Mouse (Mus musculus) c-Kit-positive CD71-positive TER-119-positive erythroid progenitor cells, embryonic 14.5 days (primary cell): ENCODE measurements around the gene Por.

Experiments used
- DNase-seq: peaks from one replicate; pipeline ENCODE4 v3.0.0-alpha.2; 2013; ENCODE audit warnings: low spot score

Por gene

DNA sequence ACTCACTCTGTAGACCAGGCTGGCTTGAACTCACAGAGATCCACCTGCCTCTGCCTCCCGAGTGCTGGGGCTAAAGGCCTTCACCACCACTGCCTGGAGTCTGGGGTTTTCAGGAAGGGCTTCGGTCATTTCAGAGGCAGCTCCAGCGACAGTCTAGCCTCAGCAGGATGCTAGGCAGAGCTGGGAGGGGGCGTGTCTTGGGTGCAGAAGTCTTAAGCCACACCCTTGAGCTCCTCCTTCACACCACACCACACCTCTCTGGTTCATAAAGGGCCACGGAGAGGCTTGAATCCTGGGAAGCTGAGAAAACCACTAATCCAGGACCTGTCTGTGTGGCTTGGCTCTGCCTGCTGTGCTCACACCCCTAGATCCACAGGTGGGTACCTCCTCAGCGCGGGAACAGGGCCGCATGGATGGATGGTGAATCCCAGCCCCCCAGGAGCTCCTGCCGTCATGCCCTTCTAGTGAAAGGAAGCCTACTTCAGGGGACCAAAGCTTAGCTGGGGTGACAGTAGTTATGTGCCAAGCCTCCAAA is at the start of gene Por:
Gene Por, plus strand, starts transcription at position 293 of the 535 bp plus-strand sequence.
- DNase-seq, result peak; percentile 35

DNA sequence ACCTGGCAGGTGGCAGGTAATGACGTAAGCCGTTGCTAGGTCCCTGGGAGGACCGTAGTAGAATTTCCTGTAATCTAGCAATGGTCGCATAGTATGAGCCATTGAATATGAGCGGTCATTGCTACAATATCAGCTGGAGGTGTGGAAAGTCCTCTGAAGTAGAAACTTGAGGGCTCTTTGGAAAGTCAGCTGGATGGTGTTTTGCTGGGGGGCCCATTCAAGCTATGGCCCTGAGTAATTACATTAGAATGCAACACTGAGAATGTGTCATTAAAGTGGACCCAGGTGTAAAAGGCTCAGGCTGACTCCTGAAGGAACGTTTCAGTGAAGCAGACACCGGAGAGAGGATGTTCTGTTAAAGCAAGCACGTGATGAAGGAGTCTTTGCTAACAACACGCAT is 49.3 kb upstream of the Por start:
- DNase-seq, result no peak

DNA sequence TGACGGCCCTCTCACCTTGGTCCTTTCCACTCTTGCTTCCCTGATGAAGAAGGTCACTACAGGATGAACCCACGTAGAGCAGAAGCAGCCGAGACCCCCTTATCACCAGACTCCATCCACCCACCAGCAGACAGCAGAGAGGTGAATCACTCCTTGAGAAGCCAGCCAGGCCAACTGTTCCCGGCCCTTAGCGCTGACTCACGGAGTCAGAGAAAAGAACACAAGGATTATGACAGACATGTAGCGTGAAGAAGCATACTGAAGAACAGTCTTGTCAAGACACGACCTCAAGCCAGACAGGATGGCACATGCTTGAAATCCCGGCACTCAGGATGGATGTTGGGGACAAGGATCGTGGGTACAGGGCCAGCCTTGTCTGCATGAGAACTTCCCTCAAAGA is 48.1 kb upstream of the Por start:
- no peak for DNase-seq

DNA sequence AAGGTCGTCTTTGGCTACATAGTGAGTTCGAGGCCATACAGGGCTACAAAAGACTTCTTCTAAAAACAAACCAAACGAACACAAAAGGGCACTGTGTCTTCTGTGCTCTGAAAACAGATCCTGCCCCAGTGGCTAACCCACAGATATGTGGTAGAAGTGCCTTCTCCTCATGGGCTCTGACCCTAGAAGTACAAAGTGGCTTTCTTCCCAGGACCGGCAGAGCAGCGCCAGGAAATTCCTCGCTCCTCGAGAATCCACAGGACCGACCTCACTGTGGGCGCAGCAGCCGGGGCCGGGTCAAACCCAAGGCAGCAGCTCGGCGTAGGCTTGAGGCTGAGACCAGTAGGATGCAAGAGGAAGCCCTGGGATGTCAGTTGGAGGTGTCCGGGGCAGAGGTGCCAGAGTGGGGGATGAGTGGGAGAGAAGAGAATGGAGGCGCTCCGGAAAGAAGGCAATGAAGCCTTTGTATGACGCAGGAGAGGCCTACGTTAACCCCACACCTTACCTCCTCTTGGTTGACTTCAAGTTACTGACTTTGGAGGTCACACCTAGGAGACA is 46.7 kb upstream of the Por start:
- DNase-seq, result no peak

DNA sequence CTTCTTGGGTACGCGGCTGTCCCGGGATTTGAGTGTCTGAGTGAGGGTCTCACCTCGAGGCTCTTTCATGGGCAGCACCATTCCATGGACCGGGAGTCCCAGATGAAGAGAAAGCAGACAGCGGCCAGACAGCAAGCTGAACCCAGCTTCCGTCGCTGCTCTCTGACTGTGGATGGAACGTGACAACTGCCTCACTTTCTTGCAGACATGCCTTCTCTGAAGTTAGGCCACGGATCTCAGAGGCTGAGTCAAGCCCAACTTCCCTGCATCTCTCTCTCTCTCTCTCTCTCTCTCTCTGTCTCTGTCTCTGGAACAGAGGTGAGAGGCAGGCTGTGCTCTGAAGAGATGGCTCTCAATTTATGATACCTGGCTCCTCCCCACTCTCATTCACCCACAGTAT is 40.9 kb upstream of the Por start:
- no peak for DNase-seq

DNA sequence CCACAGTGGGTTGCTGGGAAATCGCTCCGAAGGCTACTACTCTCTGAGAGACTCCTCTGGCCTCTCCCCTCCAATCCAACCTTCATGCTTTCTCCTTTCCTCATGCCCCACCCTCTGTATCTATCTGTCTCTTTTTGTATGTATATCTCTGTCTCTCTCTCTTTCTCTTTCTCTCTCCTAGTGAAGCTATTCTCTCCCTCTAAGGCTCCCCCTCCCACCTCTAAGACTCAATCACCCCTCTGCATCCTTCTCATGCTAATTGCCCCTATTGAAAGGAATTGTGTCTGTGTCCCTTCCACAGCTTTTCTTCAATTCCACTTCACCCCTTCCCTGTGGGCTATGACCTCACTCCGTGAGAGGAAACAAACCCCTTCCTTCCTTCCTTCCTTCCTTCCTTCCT is 40.4 kb upstream of the Por start:
- DNase-seq, result no peak

DNA sequence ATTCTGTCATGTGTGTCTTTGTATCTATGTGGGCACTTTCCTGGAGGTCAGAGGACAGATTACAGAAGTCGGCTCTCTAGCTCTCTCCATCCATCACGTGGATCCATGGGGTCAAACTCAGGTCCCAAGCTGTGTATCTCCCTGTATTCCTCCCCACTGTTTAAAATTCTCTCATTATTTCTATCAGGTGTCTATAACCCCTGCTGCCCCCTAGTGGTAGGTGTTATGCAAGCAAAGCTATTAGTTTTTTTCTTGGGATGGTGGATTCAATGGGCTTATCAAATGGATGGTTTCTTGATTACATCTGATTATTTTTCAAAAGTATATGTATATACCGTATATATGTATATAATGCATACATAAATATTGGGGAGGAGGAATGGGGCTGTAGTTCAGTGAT is 39.2 kb upstream of the Por start:
- peak; percentile 72 for DNase-seq

DNA sequence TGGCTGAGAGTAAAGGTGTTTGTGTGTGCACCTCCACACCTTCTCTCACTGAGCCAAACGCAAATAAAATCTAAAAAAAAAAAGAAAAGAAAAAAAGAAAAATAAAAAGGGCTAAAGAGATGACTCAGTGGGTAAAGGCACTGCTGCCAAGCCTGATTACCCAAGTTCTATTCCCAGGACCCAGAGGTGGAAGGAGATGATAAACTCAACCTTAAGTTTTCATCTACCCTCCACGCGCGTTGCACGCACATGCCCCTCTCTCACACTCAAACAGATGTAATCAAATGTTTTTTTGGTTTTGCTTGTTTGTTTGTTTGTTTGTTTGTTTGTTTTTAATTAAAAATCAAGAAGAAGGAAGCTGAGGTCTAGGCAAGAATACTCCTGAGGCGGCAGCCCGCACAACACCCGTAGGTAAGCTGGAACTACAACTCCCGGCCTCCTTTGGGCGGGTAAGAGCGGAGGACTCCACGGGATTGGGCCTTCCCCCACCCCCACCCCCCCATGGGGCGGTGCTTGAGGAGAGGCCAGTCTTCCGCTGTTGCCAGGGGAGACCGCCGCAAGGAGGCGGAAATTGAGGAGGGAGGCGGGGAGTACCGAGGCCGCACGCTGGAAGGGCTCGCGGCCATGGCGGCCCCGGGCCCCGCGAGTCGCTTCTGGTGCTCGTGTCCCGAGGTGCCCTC is 37.6 kb upstream of the Por start, which contains the start of gene Rhbdd2:
Gene Rhbdd2, plus strand, starts transcription at position 502 of the 680 bp plus-strand sequence.
- DNase-seq, result peak; percentile 96

DNA sequence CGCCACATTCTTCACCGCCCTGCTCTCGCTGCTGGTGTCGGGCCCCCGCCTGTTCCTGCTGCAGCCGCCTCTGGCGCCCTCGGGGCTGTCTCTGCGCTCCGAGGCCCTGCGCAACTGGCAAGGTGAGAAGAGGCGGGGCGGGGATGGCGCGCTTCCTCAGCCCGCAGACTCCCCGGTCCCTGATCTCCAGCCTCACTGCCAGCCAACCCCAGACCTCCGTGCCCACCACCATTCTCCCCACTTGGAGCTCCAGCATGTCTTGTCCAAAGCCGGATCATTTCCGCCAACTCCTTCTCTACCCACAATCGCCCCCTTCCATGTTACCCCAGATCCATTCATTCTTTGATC is 37.1 kb upstream of the Por start:
- no peak for DNase-seq

DNA sequence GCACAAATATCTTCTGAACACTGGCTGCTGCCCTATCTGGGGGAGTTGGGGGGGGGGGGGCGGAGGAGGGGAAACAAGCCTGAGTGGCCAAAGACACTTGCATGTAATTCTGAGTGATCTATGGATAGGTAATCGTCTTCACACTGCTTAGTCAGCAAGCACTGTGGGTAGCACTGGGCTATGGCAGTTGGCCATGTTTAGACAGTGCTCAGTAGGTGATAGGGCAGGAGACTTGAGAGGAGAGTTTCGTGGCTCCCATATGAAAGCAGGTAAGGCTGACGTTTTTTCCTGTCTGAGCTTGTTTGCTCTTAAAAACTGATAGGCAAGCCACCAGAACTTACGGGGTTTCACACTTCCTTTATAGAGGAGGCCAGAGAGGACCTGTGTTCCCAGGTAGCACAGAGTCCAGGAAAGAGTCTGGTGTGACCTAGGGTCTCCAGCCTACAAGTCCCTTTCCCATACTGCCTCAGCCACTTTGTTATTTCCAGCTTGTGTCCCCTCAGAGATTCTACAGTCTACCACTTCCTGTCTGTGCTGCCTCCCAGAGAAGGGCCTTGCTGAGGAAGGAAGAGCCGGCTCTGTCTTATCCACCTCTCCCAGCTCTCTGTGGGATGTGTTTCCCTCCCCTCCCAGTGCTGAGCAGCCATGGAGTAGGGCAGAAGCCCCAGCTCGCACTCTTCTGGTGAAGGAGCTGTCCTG is 29.9 kb upstream of the Por start:
- DNase-seq, result no peak

DNA sequence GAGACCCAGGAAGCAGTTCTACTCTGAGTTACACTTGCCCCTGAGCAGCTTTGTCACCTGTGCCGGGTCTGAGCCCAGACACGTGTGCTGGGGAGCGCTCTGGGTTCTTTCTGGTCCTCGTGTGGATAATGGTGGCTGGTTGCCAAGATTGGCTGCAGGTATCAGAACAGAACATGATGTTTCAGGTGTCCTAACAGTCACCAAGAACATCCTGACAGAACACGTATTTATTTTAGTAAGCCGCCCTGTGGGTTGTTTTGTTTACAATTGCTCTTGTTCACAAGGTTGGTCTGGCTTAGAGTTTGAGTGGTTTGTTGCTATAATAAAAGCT is 29.4 kb upstream of the Por start:
- DNase-seq, result no peak

DNA sequence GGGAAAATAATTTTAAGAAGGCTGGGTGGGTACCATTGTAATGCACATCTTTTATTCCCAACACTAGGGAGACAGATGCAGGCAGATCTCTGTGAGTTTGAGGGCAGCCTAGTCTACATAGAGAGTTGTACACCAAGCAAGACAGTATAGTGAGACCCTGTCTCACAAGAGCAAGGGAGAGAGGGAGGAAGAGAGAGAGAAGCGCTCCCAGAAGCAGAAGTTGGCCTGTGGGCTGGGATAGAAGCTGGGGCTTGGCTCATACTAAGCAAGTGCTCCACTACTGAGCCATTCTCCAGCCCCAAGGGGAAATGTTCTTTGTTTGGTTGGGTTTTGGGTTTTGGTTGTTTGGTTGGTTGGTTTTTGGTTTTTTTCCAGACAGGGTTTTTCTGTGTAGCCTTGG is 28.8 kb upstream of the Por start:
- DNase-seq, result no peak

DNA sequence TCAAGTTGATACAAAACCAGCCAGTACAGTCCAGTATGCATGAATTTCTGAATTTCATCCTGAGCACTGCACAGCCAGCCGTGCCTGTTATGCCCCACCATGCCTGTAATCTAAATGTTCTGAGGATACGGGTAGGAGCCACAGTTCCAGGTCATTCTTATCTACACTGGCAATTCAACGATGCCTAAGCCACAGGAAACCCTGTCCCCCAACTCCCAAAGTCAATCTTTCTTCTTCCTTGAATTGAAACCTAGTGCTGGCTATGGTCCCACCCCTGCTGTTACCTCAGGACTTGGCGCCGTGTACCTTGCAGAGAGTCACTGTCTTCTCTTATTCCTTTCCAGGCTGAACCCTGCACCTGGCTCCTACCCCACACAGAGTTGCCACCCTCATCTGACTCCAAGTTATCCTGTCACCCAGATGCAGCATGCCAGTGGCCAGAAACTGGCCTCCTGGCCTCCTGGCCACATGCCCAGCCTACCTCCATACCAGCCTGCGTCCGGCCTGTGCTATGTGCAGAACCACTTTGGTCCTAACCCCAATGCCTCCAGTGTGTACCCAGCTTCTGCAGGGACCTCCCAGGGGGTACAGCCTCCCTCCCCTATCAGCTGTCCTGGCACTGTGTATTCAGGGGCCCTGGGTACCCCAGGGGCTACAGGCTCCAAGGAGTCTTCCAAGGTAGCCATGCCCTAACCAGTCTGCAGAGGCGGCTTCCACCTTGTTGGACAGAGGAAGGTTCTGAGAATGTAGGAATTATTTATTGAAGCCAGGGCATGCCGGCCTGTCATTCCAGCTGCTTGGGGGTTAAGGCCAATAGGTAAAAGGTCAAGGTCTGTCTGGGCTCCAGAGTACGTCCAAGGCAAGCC is 26.9 kb upstream of the Por start:
- no peak for DNase-seq

DNA sequence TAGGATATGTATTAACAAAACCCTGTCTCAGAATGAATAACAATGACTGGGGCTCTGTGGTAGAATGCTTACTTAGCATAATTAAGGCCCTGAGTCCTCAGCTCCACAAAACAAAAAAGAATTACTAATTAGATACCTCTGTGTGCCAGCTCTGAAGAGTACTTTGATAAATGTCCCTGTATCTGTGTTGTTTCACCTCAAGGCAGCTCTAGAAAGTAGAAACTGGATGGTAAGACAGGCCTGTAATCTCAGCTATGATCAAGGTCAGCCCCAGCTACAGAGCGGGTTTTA is 26.3 kb upstream of the Por start:
- no peak for DNase-seq

DNA sequence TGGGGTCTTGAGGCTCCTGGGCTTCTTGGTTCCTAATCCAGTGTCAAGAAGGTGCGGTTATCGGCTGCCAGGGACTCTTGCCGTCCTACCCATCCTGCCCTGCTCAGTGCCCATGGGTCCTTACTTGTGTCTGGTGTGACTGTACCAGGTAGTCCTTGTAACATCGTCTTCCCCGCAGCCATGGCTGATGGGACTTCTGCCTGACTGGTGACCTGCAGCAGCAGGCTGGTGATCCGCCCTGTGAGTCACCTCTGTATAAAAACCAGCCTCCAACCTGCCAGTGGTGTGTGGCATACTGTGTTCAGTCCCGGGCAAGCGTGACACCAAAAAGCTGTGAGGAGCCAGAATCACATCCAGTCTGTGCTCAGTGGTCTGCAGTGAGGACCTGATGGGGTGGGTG is 26.0 kb upstream of the Por start:
- DNase-seq, result no peak

DNA sequence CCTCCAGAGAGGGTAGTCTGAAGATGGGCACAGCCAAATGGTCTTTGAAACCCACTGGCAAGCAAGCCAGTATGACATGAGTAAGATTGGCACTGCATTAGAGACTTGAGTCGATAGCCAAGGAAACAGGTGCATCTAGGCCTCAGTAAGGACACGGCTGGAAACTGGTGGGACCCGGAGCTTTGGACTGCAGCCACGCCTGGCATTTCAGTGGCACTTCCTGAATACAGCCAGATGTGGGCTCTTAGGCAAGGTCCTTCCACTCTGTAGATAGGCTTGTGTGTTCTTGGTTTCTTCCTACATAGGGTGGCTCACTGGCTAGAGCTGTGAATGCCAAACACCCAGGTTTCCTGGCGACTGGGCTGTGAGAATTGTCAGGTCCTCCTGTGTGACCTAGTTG is 24.5 kb upstream of the Por start:
- DNase-seq, result no peak

DNA sequence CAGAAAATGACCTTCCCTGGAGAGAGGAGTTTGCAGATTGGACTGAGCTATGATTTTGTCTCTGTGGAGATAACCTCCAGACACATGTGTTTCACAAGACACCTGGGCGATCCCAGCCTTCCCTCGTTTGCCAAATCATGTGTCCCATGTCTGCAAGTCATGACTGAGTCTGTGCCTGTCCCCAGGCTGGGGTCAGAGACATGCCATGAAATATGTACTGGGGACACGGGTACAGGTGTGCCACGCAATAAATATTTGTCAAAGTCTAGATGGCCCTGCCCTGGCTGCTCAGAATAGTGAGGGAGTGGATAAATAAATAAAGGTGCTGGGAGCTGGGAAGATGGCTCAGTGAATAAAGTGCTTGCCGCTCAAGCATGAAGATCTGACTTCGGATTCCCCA is 23.8 kb upstream of the Por start:
- no peak for DNase-seq

DNA sequence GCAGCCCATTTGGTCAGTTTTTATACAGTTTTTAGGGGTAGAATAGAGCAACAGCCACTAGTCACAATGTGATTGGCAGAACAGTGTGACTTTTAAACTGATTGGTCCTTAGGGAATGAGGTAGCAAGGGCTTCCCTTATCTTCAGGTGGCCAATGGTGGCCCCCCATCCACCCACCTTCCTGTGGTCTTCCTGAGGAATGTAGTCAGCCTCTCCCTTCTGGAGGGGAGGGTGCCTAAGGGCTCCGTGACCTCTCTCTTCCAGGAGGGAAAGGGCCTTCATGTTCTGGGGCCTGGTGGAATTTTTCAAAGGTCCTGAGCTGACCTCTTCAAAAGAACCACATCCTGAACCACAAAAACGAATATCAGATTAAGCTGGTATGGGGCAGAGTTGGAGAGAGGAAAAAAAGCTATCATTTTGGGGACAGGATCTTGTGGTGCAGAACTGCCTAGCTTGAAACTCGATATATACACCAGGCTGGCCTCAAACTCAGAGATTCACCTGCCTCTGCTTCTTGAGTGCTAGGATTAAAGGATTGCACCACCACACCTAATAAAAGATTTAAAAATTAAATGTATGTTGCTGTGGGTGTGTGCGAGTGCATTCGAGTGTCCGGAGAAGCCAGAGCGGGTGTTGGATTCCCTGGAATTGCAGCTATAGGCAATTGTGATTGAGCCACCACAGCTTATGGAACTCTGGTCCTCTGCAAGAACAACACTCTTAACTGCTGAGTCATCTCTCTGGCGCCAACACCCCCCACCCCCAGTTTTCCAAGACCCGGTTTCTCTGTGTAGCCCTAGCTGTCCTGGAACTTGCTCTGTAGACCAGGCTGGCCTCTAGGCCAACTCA is 21.1 kb upstream of the Por start:
- DNase-seq, result no peak

DNA sequence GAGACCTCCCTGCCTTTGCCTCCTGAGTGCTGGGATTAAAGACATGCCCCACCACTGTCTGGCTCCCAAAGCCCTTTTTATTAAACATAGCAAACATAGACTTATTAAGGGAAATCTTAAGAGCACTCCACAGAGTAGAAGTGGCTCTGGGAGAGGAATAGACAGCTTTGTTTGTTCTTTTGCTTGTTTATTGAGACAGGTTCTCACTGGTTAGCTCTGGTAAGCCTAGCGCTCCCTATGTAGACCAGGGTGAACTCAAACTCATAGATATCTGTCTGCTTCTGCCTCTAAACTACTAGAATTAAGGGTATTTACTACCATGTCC is 20.6 kb upstream of the Por start:
- DNase-seq, result no peak

DNA sequence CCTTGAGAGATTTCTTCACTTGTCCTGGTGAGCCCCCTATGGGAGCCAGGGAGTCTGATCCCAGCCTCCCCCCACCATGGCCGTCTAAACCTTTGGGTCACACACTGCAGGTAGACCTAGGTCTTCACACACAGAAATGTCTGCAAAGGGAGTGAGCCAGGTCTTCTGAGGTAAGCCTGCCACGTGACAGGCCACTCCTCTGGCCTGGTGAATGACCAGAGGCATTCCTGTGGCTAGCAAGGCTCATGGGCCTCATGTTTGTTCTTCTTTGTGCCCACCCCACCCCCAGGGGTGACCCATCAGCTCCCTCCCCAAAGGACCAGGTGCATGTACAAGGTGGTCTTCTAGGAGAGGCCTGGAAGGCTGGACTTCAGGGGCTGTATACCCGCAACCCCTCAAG is 18.3 kb upstream of the Por start:
- no peak for DNase-seq

DNA sequence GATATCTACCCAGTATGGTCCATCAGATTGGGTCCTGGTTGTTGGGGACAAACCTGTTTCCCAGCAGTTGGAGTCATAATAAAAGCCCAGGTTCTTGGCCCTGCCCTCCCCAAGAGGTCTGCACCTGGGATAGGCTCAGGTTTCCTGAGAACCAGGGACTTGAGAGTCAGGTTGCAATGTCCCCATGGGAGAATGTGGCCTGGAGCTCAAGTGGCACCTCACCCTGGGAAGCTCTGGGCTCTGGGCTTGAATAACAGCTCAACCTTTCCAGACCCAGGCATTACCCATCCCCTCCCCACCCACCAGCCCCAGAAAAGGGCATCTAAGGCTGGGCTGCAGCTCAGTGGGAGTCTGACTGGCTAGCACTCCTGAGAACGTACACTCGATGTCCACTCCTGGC is 16.6 kb upstream of the Por start:
- no peak for DNase-seq

DNA sequence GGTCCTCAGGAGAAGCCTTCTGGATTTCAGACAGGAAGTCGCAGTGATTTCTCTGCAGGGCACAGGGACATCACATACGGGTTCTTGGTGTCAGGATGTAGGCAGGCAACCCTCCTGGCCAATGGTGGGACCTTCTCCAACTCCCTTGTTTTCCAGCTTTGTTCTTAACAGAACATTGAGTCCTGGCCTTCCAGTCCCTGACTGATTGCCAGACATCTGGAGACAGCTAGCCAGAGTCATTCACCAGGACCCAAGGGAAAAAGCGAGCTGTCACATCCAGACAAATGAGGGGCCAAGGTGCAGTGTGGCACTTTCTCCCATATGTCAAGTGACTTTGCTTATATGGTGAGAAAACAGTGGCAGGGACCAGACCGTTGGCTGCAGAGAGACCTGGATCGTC is 13.8 kb upstream of the Por start:
- no peak for DNase-seq
